Mouse (Mus musculus): ENCODE measurements around the gene Bsdc1. TPM values are rescaled to one million over a fixed set of nuclear protein-coding genes. Genes with fewer than 3 reads are reported as not detected.

Bsdc1 gene
- 25.6 and 26.8 TPM in 2 replicates for polyA plus RNA-seq (2016; fragmentation: Nextera tagmentation; extraction: Ambion mirVana)

DNA sequence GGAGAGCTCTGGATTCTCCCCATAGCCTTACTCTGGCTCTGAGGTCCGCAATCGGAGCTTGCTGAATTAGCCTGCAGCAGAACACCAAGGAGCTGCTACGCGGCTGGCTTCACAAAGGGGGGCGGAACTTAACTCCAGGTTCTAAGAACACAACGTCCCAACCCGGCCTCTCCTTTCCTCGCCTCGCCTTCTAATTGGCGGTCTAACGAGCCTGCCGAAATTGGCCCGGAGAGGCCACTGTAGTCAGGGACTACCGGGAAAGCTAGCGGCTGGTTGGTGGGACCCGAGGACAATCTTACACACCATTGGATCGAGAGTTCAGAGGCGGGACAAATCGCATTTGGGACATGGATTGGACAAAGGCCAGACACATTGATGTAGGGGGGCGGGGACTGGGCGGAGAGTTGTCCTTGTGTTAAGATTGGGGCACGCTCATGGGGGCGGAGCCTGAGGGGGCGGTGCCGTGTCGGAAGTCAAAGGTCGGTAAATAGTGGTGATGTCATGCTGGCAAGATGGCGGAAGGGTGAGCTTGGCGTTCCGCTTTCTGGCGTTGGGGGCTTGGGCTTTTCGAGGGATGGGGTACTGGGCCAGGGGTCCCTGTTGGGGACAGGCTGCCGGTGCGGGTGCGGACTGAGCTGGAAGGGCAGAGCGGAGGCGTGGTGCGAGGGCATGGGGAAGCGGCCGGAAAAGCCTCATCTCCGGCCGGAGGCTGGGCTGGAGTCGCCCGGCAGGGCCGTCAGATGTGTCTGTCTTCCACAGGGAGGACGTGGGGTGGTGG, at the start of gene Bsdc1:
TSS of gene Bsdc1 (plus strand) at position 399 of the 778 bp plus-strand sequence.
- Histone ChIP-seq H3K9ac (peak within 1 kb of the TSS; percentile 96), H3K9me3 (replicated peaks) (no peaks in the 10 kb centered on the region), H3K27ac (ENCODE audit: poor library complexity, severe bottlenecking) (peak within 1 kb of the TSS; percentile 68), H3K4me3 (peak within 1 kb of the TSS; percentile 94), H3K4me2 (peak within 1 kb of the TSS; percentile 90), H3K4me1 (replicated peaks) (peaks cover 14% of the 10 kb centered on the region), H3K36me3 (peaks cover 32% of the 10 kb centered on the region), H3K27me3 (replicated peaks) (no peaks in the 10 kb centered on the region)
- peak; percentile 97 for ATAC-seq (ENCODE audit: insufficient number of reproducible peaks, low FRiP score)
- under 1% methylated on average over 46 of the region's 46 CpGs for WGBS

DNA sequence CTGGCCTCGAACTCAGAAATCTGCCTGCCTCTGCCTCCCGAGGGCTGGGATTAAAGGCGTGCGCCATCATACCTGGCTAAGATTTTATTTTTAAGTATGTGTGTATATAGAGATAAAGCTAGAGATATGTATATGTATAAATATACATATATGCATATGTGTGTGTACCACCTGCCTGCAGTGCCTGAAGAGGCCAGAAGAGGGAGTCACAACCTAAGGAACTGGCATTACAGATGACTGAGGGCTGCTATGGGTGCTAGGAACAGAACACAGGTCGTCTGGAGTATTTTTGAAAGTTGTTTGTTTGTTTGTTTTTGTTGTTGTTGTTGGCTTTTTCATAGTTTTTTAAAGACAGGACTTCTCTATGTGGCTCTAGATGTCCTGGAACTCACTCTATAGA, 45.5 kb upstream of the Bsdc1 start:
- Histone ChIP-seq H3K27ac (ENCODE audit: poor library complexity, severe bottlenecking) (no peak overlapping the region), H3K9ac (no peak overlapping the region), H3K4me1 (replicated peaks) (peaks cover 8% of the 10 kb centered on the region), H3K36me3 (no peaks in the 10 kb centered on the region), H3K4me2 (no peak overlapping the region), H3K27me3 (replicated peaks) (no peaks in the 10 kb centered on the region), H3K9me3 (replicated peaks) (no peaks in the 10 kb centered on the region), H3K4me3 (no peak overlapping the region)
- ATAC-seq (ENCODE audit: insufficient number of reproducible peaks, low FRiP score) = no peak
- 88% methylated on average over 5 of the region's 5 CpGs for WGBS

DNA sequence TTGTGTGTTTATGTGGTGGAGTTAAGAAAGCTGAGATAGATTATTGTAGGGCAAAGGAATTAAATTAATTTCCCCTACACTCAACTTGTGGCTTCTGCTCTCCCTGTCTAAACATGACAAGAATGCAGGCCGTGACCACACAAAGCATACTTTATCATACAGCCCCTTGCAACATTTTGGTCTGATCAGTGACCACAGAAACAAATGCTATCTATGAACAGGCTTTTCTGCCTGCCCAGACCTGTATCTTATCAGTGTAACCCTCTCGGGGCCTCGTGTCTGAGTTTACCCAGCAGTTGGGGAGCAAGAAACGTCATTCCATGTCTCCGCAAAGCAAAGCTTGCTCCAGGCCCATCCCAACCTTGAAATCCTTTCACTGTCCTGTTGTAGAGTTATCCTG, 44.9 kb upstream of the Bsdc1 start:
- peak overlapping the region; percentile 1; the same call in 1 of the 2 replicates for H3K27ac ChIP-seq (ENCODE audit: poor library complexity, severe bottlenecking)
- H3K4me2 ChIP-seq = no peak overlapping the region
- H3K4me3 ChIP-seq = no peak overlapping the region
- no peaks in the 10 kb centered on the region for H3K9me3 ChIP-seq (replicated peaks)
- ATAC-seq (ENCODE audit: insufficient number of reproducible peaks, low FRiP score) = no peak
- H3K27me3 ChIP-seq (replicated peaks) = no peaks in the 10 kb centered on the region
- peaks cover 8% of the 10 kb centered on the region for H3K4me1 ChIP-seq (replicated peaks)
- no peak overlapping the region for H3K9ac ChIP-seq
- H3K36me3 ChIP-seq = no peaks in the 10 kb centered on the region
- 5% methylated on average over 5 of the region's 5 CpGs for WGBS

DNA sequence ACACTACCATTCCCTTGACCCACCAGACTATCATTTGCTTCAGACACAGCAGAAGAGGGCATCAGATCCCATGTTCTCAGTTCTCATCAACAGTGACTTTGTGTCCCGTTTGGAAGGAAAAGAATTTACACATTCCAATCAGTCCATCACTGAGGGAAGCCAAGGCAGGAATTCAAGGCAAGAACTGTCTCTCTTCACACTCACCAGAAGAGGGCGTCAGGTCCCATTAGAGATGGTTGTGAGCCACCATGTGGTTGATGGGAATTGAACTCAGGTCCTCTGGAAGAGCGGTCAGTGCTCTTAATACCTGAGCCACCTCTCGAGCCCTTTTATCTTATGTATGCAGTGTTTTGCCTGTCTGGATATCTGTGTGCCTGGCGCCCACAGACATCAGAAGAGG, 43.1 kb upstream of the Bsdc1 start:
- no peaks in the 10 kb centered on the region for H3K27me3 ChIP-seq (replicated peaks)
- ATAC-seq (ENCODE audit: insufficient number of reproducible peaks, low FRiP score) = no peak
- no peak overlapping the region for H3K4me2 ChIP-seq
- no peak overlapping the region for H3K9ac ChIP-seq
- WGBS = 62% methylated on average over 5 of the region's 5 CpGs
- H3K36me3 ChIP-seq = no peaks in the 10 kb centered on the region
- no peaks in the 10 kb centered on the region for H3K9me3 ChIP-seq (replicated peaks)
- H3K4me1 ChIP-seq (replicated peaks) = peaks cover 8% of the 10 kb centered on the region
- no peak overlapping the region for H3K27ac ChIP-seq (ENCODE audit: poor library complexity, severe bottlenecking)
- no peak overlapping the region for H3K4me3 ChIP-seq

DNA sequence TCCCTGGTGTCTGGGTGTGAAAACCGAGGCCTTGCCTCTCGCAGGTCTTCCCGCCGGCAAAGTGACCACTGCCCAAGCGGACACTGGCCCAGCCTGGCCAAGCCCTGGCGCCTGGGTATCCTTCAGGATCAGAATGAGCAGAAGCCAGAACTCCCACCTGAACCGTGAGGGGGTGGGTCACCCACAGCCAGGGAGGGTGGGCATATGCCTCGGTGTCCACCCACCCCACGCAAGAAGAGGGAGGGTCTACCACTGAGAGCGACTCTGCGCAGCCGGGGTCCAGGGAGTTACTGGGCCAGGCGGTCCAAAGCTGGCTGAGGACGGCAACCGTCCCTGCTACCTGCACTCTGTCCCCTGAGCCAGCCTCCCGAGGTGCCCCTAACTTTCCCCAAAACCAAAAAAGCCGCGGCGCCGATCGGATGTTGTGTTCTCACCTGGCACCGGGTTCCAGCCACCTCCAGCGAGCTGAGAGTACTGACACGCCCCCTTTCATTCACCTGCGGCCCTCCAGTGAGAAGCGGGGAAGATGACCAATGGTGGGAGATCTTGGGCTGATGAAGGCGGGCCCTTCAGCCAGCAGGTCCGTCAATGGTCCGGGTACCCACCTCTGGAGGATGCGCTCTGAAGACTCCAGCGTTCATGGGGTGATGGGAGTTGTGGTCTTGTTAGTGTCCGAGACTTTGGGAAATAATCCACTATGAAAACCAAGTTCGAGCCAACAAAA, 20.9 kb upstream of the Bsdc1 start, which contains the start of gene Zbtb8b:
TSS of gene Zbtb8b (minus strand) at position 514 of the 724 bp plus-strand sequence.
- 6% methylated on average over 33 of the region's 33 CpGs for WGBS
- H3K9me3 ChIP-seq (replicated peaks) = no peaks in the 10 kb centered on the region
- peak within 1 kb of the TSS; percentile 71 for H3K4me2 ChIP-seq
- H3K4me1 ChIP-seq (replicated peaks) = peaks cover 17% of the 10 kb centered on the region
- H3K4me3 ChIP-seq = peak within 1 kb of the TSS; percentile 48
- no peak within 1 kb of the TSS for H3K27ac ChIP-seq (ENCODE audit: poor library complexity, severe bottlenecking)
- peaks cover 43% of the 10 kb centered on the region for H3K27me3 ChIP-seq (replicated peaks)
- H3K9ac ChIP-seq = peak within 1 kb of the TSS; percentile 52
- ATAC-seq (ENCODE audit: insufficient number of reproducible peaks, low FRiP score) = no peak; the same call in 1 of the 2 replicates
- H3K36me3 ChIP-seq = no peaks in the 10 kb centered on the region

DNA sequence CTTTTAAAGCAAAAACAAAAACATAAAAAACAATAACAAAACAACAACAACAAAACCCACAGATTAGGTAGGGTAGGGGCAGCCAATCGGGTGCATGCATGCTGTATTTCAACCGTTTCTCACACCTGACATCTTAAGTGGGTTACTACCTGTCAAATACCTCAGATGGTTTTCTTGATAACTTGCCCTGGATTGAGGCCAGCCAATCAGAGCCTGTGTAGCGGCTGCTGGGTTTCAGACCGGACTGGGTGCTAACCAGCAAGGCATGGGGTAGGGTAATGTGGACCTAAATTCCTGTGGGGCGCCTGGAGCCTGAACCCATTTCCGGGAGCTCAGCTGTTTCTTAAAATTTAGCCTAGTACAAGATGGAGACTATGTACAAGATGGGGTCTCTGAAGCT, 20.2 kb upstream of the Bsdc1 start:
- H3K4me1 ChIP-seq (replicated peaks) = peaks cover 19% of the 10 kb centered on the region
- H3K9me3 ChIP-seq (replicated peaks) = no peaks in the 10 kb centered on the region
- H3K4me2 ChIP-seq = peak overlapping the region; percentile 71; the same call in 1 of the 2 replicates
- no peak overlapping the region for H3K27ac ChIP-seq (ENCODE audit: poor library complexity, severe bottlenecking)
- no peak overlapping the region; the same call in 1 of the 2 replicates for H3K4me3 ChIP-seq
- H3K27me3 ChIP-seq (replicated peaks) = peaks cover 43% of the 10 kb centered on the region
- no peak overlapping the region for H3K9ac ChIP-seq
- H3K36me3 ChIP-seq = no peaks in the 10 kb centered on the region
- 29% methylated on average over 6 of the region's 6 CpGs for WGBS
- no peak for ATAC-seq (ENCODE audit: insufficient number of reproducible peaks, low FRiP score)

- no peak overlapping the region for H3K4me3 ChIP-seq
- ATAC-seq (ENCODE audit: insufficient number of reproducible peaks, low FRiP score) = no peak
- no peak overlapping the region for H3K4me2 ChIP-seq
- H3K9me3 ChIP-seq (replicated peaks) = no peaks in the 10 kb centered on the region
- no peaks in the 10 kb centered on the region for H3K36me3 ChIP-seq
- H3K27me3 ChIP-seq (replicated peaks) = peaks cover 9% of the 10 kb centered on the region
- H3K4me1 ChIP-seq (replicated peaks) = peaks cover 25% of the 10 kb centered on the region
- no peak overlapping the region for H3K9ac ChIP-seq
- whole genome bisulfite sequencing = 61% methylated on average over 8 of the region's 8 CpGs
- 0 out of 2 replicates have a peak overlapping the region, but pooled peaks have one; percentile 4 for H3K27ac ChIP-seq (ENCODE audit: poor library complexity, severe bottlenecking)
Measured at GRCm38 (mm10) chr4:129447360-129447759, 14.0 kb upstream of the Bsdc1 start.

- Histone ChIP-seq H3K4me3 (no peak overlapping the region), H3K27ac (ENCODE audit: poor library complexity, severe bottlenecking) (peak overlapping the region; percentile 4; the same call in 1 of the 2 replicates), H3K27me3 (replicated peaks) (peaks cover 3% of the 10 kb centered on the region; the same call in 1 of the 2 replicates), H3K4me1 (replicated peaks) (peaks cover 25% of the 10 kb centered on the region), H3K9ac (no peak overlapping the region), H3K4me2 (no peak overlapping the region), H3K9me3 (replicated peaks) (no peaks in the 10 kb centered on the region), H3K36me3 (no peaks in the 10 kb centered on the region)
- ATAC-seq (ENCODE audit: insufficient number of reproducible peaks, low FRiP score) = no peak
- WGBS = 59% methylated on average over 11 of the region's 11 CpGs
Measured at GRCm38 (mm10) chr4:129447778-129448563, 13.4 kb upstream of the Bsdc1 start.

DNA sequence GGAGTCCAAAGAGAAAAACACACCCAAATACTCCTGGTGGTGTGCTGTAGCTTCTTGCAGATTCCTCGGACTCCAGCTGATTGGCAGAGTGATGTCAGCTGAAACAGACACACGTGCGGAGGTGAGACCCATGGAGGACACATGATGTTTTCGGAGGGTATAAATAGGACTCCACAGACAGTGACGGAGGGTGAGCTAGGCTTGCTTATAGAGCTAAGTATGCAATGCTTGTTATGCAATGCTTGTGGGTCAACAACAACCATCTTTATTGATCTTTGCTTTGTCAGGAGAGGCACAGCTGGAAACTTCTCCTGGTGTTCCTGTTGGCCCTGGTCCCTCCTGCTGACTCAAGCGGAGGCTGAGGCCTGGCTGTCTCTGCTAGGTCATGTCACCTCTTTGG, 12.7 kb upstream of the Bsdc1 start:
- peaks cover 25% of the 10 kb centered on the region for H3K4me1 ChIP-seq (replicated peaks)
- no peak overlapping the region for H3K4me2 ChIP-seq
- H3K4me3 ChIP-seq = no peak overlapping the region
- no peaks in the 10 kb centered on the region for H3K9me3 ChIP-seq (replicated peaks)
- ATAC-seq (ENCODE audit: insufficient number of reproducible peaks, low FRiP score) = no peak
- no peaks in the 10 kb centered on the region for H3K27me3 ChIP-seq (replicated peaks)
- no peaks in the 10 kb centered on the region for H3K36me3 ChIP-seq
- 83% methylated on average over 6 of the region's 6 CpGs for WGBS
- H3K9ac ChIP-seq = no peak overlapping the region
- H3K27ac ChIP-seq (ENCODE audit: poor library complexity, severe bottlenecking) = no peak overlapping the region

GRCm38 (mm10) chr4:129450851-129451250, 10.5 kb upstream of the Bsdc1 start:
- no peak overlapping the region for H3K9ac ChIP-seq
- no peaks in the 10 kb centered on the region for H3K27me3 ChIP-seq (replicated peaks)
- no peak overlapping the region for H3K4me2 ChIP-seq
- no peak overlapping the region for H3K27ac ChIP-seq (ENCODE audit: poor library complexity, severe bottlenecking)
- 68% methylated on average over 2 of the region's 2 CpGs for whole genome bisulfite sequencing
- no peaks in the 10 kb centered on the region for H3K9me3 ChIP-seq (replicated peaks)
- no peak overlapping the region for H3K4me3 ChIP-seq
- H3K36me3 ChIP-seq = no peaks in the 10 kb centered on the region
- ATAC-seq (ENCODE audit: insufficient number of reproducible peaks, low FRiP score) = no peak
- H3K4me1 ChIP-seq (replicated peaks) = peaks cover 16% of the 10 kb centered on the region

Measured in heart, embryonic 12.5 days (tissue).